Mouse (Mus musculus) right cerebral cortex, adult 2 months (tissue): ENCODE results near the gene Actl7b.

Experiments used
- DNase-seq, 2 experiments: peaks; one replicate each; pipeline ENCODE4 v3.0.0; 2021 to 2022; ENCODE audit warnings: low spot score in 2 of 2

Gene Actl7b

DNA sequence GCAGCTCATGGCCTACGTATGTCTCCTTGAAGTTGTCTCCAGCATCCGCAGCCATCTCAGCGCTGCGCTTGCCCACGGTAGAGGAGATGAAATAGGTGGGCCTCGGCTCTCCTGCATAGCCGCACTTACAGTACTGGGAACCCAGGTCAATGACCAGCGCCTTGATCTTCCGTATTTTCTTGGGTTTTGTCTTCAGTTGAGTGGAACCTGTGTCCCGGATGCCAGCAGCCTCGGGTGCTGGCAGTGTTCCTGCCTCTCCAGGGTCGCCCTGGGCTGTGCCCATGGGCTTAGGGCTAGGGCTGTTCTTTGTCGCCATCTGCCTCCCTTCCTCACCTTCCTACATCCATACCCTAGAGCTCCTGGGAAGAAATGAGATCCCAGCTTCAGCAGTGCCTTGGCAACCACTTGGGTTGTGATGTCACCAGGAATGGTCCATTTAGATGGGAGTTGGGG, at the start of gene Actl7b:
Actl7b (minus strand) TSS at position 403 of the 453 bp plus-strand sequence.
- no peak for DNase-seq

- DNase-seq = no peak
Observed at GRCm38 (mm10) chr4:56771065-56771464, 29.8 kb upstream of the Actl7b start.

GRCm38 (mm10) chr4:56768913-56769312, 27.7 kb upstream of the Actl7b start:
- no peak for DNase-seq

GRCm38 (mm10) chr4:56767861-56768284, 26.6 kb upstream of the Actl7b start:
- DNase-seq = no peak

- no peak for DNase-seq
Observed at GRCm38 (mm10) chr4:56757693-56758092, 16.4 kb upstream of the Actl7b start.

GRCm38 (mm10) chr4:56756966-56757600, 15.8 kb upstream of the Actl7b start:
- no peak for DNase-seq

DNA sequence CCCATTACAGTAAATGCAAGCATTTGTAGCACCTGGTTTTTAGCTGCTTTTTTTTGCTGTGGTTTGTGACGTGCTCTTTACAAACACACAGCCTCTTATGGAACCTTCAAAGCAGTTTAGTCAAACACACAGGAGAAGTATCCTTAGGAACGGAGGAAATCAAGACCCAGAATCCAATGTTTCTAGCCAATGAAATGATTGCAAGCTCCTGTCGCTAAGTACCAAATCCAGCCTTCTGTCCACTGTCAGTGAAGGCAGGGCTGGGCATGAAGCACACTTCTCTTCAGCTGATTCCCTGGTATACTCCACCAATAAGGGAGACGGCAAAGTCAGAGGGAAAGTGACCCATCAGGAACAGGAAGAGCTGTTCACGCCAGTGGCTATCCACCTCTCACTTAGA, 14.8 kb upstream of the Actl7b start:
- no peak for DNase-seq

DNA sequence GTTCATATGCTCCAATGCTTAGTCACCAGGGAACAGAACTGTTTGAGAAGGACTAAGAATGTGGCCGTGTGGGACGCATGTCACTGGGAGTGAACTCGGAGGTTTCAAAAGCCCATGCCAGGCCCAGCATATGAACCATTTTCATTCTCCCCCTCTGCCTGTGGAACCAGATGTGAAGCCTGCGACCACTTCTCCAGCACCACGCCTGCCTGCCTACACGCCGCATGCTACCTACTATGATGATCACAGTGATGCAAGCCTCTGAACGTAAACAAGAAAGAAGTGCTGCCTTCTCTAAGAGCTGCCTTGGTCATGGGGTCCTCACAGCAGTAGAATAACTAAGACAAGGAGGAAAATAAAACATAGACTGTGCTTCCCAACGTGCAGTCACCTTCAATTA, 6.2 kb upstream of the Actl7b start:
- no peak for DNase-seq

- no peak for DNase-seq
Observed at GRCm38 (mm10) chr4:56746345-56746744, 5.1 kb upstream of the Actl7b start.

GRCm38 (mm10) chr4:56743363-56744195, 2.3 kb upstream of the Actl7b start, which contains the start of gene Actl7a:
TSS of gene Actl7a (plus strand) at chr4:56743413.
- no peak for DNase-seq

- DNase-seq = no peak
Observed at GRCm38 (mm10) chr4:56742698-56743097, 1.5 kb upstream of the Actl7b start.

DNA sequence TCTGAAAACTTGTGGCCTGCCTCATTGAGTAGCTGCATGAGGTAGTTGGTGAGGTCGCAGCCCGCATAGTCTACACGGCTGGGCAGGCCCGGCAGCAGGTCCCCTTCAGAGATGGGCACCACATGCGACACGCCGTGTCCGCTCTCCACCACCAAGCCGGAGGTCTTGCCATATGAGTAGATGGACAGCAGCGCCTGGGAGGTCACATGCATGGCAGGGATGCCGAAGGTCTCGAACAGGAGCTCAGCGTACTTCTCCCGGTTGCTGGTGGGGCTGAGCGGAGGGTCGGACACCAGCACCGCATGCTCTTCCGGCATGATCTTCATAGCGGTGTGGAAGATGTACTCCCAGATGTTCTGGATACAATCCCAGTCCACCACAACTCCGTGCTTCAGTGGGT, 632 bp downstream of the Actl7b start:
- DNase-seq = no peak

DNA sequence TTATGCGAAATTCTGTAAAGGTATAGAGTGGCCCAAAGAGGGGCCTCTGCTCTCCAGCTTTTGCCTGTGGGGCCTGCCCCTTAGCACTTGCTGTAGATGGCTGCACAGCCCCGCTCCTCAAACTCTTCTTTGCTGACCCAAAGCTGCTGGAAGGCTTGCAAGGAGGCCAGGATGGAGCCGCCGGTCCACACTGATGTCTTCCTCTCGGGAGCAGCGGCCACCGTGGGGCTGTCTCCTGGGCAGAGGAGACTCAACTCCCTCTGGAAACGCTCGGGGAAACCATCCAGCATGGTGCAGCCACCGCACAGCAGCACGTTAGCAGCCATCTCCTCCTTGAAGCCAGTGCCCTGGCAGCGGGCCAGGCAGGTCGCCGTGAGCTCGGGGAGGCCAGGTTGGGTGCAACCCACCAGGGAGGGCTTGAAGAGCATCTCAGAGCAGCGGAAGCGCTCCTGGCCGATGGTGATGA, 1.2 kb downstream of the Actl7b start, which contains the start of gene Gm26657:
Gm26657 (plus strand) TSS at position 51 of the 466 bp plus-strand sequence.
- DNase-seq = no peak

- peak in 1 of 2 experiments; percentile 39 for DNase-seq
Observed at GRCm38 (mm10) chr4:56725839-56726238, 15.4 kb downstream of the Actl7b start.

DNA sequence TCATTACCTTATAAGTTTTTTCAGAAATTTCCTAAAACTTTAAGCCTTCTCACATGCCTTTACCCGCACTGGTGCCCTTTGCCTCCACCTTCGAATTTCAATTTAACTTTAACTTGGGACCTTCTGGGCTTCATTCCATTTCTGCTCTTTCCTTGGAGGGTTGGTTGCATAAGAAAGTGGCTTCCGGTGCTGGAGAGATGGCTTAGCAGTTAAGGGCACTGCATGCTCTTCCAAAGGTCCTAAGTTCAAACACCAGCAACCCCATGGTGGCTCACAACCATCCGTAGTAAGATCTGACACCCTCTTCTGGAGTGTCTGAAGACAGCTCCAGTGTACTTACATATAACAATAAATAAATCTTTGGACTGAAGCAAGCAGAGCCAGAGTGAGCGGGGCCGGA, 18.0 kb downstream of the Actl7b start:
- DNase-seq = no peak

DNA sequence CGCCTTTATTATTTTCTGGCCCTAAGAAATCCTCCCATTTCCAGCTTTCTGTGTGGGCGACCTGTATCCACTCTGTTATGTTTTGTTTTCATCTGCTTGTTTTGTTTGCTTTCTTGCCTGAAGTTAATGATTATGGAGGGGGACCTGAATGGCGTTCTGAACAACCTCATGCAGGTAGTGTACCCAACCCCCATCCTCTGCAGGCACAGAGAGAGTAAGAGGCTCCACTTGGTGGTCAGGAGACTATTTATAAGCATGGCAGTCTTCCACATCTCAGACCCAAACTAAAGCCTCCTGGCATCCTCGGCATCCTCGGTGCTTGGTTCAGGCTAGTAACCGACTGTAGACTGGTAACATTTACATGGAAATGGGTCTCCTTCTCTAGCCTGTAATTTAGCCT, 18.9 kb downstream of the Actl7b start:
- DNase-seq = no peak

- DNase-seq = peak in 1 of 2 experiments; percentile 35
Observed at GRCm38 (mm10) chr4:56721469-56721868, 19.8 kb downstream of the Actl7b start.

GRCm38 (mm10) chr4:56720403-56720802, 20.8 kb downstream of the Actl7b start:
- DNase-seq = peak in 1 of 2 experiments; percentile 39

- no peak for DNase-seq
Observed at GRCm38 (mm10) chr4:56719456-56719855, 21.8 kb downstream of the Actl7b start.

DNA sequence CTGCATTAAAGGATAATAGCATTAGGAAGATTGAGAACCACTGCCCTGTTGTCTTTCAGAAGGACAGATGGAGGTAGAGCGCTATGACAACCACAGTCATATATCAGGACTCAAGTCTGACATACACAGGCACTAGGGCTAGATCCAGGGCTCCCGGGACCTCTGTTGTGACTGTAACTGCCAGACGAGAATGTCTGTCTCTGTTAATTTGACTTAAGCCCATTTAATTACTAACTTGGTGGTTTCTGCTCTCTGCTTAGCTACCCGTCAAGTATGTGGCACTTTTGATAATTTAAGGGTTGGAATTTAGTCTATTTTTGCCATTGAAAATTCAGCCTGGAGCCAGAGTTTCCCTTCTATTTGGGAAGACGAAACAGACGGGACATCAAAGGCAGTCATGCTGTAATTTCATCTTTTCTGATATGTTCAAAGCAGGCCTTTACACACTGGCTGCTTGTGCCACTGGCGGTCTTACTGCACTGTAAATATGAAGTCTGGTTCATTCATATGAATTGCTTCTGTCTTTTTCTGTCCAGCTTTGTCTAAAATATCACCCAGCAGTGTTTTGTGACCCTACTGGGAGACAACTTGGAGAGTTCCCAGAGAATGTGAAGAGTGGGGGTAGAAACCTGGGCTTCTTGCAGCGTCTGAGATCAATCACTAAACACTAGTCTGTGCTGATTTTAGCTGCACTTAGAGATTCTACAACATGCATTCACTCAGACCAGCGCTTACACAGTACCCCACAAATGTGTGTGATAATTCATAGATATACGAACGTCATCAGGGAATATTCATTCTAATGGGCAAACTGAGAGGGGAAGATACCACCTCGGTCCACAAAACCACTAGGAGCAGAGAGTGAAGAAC, 22.4 kb downstream of the Actl7b start:
- DNase-seq = no peak

DNA sequence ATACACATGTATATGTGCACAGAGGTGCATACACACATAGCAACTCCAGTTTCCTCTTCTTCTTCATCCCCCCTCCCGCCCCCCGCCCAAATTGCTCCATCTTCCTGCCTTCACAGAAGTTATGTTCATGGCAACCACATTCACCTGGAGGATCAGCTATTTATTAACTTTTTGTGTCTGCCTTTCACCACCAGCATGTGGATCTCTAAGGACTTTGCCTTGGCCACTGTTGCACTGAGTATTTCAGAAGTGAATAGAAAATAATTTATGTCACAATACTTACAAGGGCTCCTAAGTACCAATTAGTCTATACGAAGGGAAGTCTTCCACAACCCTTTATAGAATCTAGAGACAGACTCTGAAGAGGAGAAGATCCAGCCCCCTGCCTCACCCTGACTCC, 23.3 kb downstream of the Actl7b start:
- no peak for DNase-seq

- DNase-seq = no peak
Observed at GRCm38 (mm10) chr4:56716801-56717200, 24.4 kb downstream of the Actl7b start.
